Mouse (Mus musculus) G1E (cell line): ENCODE results near the gene Ubxn10.

Source experiments
- CTCF ChIP-seq: IDR thresholded peaks from 2 replicates; pipeline ENCODE4 v1.5.1; 2012; ENCODE audit warnings: low read depth, low read length, inconsistent platforms, mixed read lengths
- GATA1 ChIP-seq: IDR thresholded peaks from 2 replicates; pipeline ENCODE4 v1.6.1; 2012; ENCODE audit warnings: borderline replicate concordance, low read length, inconsistent platforms, mixed read lengths

DNA sequence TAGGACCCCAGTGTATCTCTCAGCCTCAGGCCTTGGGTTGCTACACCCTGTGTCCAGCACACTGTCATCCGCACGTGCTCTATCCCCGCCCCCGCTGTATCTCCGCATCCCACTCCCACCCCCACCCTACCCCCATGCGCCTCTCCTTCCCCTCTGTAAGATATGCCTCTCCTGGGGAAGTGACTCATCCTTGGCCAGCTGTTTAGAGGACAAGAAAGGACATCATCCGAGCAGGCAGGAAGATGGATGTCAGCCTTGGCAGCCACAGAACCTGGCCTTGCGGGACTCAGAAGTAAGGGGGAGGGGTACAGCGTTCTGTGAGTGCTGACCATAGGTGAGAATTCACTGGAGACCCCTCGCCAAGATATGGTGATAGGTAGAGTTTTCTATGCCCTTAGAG lies 70.4 kb downstream of the Ubxn10 start:
- TF ChIP-seq CTCF: no peak
- TF ChIP-seq GATA1: no peak
